Mouse (Mus musculus) forebrain, embryonic 11.5 days (tissue): ENCODE measurements at regions not wholly inside any gene's neighbourhood (a gene's known extent, or its start where the extent isn't known, plus 50 kb on each side); places are given as distances from the start of the nearest gene placed in this dataset.

Source experiments
- ATAC-seq: fragments of 200-750 bp; cut with Nextera tagmentation; replicated peaks from 2 replicates; pipeline ENCODE4 v1.8.0; 2017; ENCODE audit warnings: moderate TSS enrichment; ENCODE audit not compliant: low FRiP score
- DNase-seq: peaks from one replicate; pipeline ENCODE4 v3.0.0-alpha.2; 2017; ENCODE audit warnings: low spot score
- H3K27ac ChIP-seq: fragments of 300-500 bp; sonication (generic); 2 replicates; pipeline ENCODE4 v1.5.1; 2014; ENCODE audit warnings: low read depth, low read length
- H3K27me3 ChIP-seq: fragments of 300-500 bp; sonication (generic); 2 replicates; pipeline ENCODE4 v1.6.1; 2014; ENCODE audit warnings: mild to moderate bottlenecking, low read length, mixed read lengths; ENCODE audit not compliant: control insufficient read depth, insufficient read depth
- H3K36me3 ChIP-seq: fragments of 300-500 bp; sonication (generic); 2 replicates; pipeline ENCODE4 v1.6.1; 2014; ENCODE audit warnings: mild to moderate bottlenecking, low read length, moderate library complexity, mixed read lengths; ENCODE audit not compliant: control insufficient read depth, insufficient read depth
- H3K4me1 ChIP-seq: fragments of 300-500 bp; sonication (generic); replicated peaks from 2 replicates; pipeline ENCODE4 v1.6.1; 2014; ENCODE audit warnings: low read length, mixed read lengths; ENCODE audit not compliant: control insufficient read depth, insufficient read depth
- H3K4me2 ChIP-seq: fragments of 300-500 bp; sonication (generic); 2 replicates; pipeline ENCODE4 v1.6.1; 2014; ENCODE audit warnings: low read depth, mild to moderate bottlenecking, low read length, moderate library complexity, mixed read lengths; ENCODE audit not compliant: severe bottlenecking
- H3K4me3 ChIP-seq: fragments of 300-500 bp; sonication (generic); 2 replicates; pipeline ENCODE4 v1.5.1; 2014; ENCODE audit warnings: low read depth, low read length
- H3K9ac ChIP-seq: fragments of 300-500 bp; sonication (generic); 2 replicates; pipeline ENCODE4 v1.6.1; 2014; ENCODE audit warnings: low read length
- H3K9me3 ChIP-seq: fragments of 300-500 bp; sonication (generic); 2 replicates; pipeline ENCODE4 v1.6.1; 2016; ENCODE audit warnings: low read length, mixed read lengths; ENCODE audit not compliant: control insufficient read depth
- WGBS: fragments of 180-500 bp; shearing (Covaris S2); extraction: QIAGEN DNeasy Blood & Tissue Kit; methylation state at CpG from one replicate; pipeline ENCODE4 v1.1.7; 2014; 5-methylcytosine and 5-hydroxymethylcytosine counted together

- H3K9ac ChIP-seq: no peak overlapping the region
- no peak overlapping the region for H3K4me3 ChIP-seq
- no peak overlapping the region for H3K4me2 ChIP-seq
- 51% methylated on average over 3 of the region's 3 CpGs for WGBS
- H3K27me3 ChIP-seq: no peaks in the 10 kb centered on the region
- H3K27ac ChIP-seq: no peak overlapping the region
- H3K4me1 ChIP-seq: 0 out of 2 replicates have a peak, but pooled peaks cover 3% of the 10 kb centered on the region
- H3K9me3 ChIP-seq: no peaks in the 10 kb centered on the region
- ATAC-seq (peak; percentile 21; the same call in 1 of the 2 replicates), DNase-seq (no peak)
- H3K36me3 ChIP-seq: no peaks in the 10 kb centered on the region
Measured at GRCm38 (mm10) chr3:147064443-147064868, 212.3 kb downstream of the Ttll7 start.

DNA sequence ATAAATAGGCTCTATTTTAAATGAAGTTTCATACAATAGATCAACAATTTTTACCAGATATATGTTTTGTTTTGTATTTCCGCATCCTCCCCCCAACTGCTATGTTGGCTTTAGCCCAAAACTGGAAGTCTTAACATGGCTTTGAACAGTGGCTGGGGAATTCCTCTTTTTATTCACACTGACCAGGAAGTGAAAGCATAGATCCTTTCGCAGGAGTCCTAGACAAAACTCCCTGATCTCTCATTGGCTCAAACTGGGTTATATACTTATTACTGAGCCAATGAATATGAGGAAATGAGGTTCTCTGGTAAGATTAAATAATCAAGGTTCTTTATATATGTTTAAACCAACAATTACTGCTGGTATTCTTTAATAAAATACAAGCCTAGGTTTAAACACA is 218.8 kb downstream of the Ttll7 start:
- H3K27me3 ChIP-seq: no peaks in the 10 kb centered on the region
- no peak overlapping the region for H3K27ac ChIP-seq
- no peaks in the 10 kb centered on the region for H3K36me3 ChIP-seq
- H3K9me3 ChIP-seq: no peaks in the 10 kb centered on the region
- H3K4me2 ChIP-seq: no peak overlapping the region
- no peak overlapping the region for H3K9ac ChIP-seq
- H3K4me1 ChIP-seq: no peaks in the 10 kb centered on the region
- WGBS: 94% methylated on average over 2 of the region's 2 CpGs
- no peak overlapping the region for H3K4me3 ChIP-seq
- DNase-seq: no peak
- no peak for ATAC-seq

- WGBS: 53% methylated on average over 3 of the region's 3 CpGs
- Histone ChIP-seq H3K27ac (no peak overlapping the region), H3K9me3 (no peaks in the 10 kb centered on the region), H3K4me2 (no peak overlapping the region), H3K27me3 (no peaks in the 10 kb centered on the region), H3K4me3 (no peak overlapping the region), H3K9ac (no peak overlapping the region), H3K4me1 (peaks cover 3% of the 10 kb centered on the region; the same call in 1 of the 2 replicates), H3K36me3 (no peaks in the 10 kb centered on the region)
- ATAC-seq: peak; percentile 47; the same call in 1 of the 2 replicates
- DNase-seq: no peak
Measured at GRCm38 (mm10) chr3:147080197-147080596, 228.0 kb downstream of the Ttll7 start.

GRCm38 (mm10) chr3:147080768-147081448 is 228.7 kb downstream of the Ttll7 start:
- H3K4me1 ChIP-seq: peaks cover 3% of the 10 kb centered on the region; the same call in 1 of the 2 replicates
- H3K27me3 ChIP-seq: no peaks in the 10 kb centered on the region
- no peak overlapping the region for H3K9ac ChIP-seq
- ATAC-seq: no peak
- H3K4me3 ChIP-seq: no peak overlapping the region
- H3K27ac ChIP-seq: no peak overlapping the region
- H3K4me2 ChIP-seq: no peak overlapping the region
- WGBS: 59% methylated on average over 4 of the region's 4 CpGs
- no peaks in the 10 kb centered on the region for H3K9me3 ChIP-seq
- no peaks in the 10 kb centered on the region for H3K36me3 ChIP-seq
- DNase-seq: no peak

- H3K4me1 ChIP-seq: peaks cover 3% of the 10 kb centered on the region; the same call in 1 of the 2 replicates
- H3K9ac ChIP-seq: no peak overlapping the region
- no peaks in the 10 kb centered on the region for H3K9me3 ChIP-seq
- ATAC-seq: no peak
- H3K36me3 ChIP-seq: no peaks in the 10 kb centered on the region
- H3K4me3 ChIP-seq: no peak overlapping the region
- no peak overlapping the region for H3K27ac ChIP-seq
- 60% methylated on average over 9 of the region's 9 CpGs for WGBS
- no peak for DNase-seq
- no peaks in the 10 kb centered on the region for H3K27me3 ChIP-seq
- no peak overlapping the region for H3K4me2 ChIP-seq
Measured at GRCm38 (mm10) chr3:147081763-147082162, 229.6 kb downstream of the Ttll7 start.

DNA sequence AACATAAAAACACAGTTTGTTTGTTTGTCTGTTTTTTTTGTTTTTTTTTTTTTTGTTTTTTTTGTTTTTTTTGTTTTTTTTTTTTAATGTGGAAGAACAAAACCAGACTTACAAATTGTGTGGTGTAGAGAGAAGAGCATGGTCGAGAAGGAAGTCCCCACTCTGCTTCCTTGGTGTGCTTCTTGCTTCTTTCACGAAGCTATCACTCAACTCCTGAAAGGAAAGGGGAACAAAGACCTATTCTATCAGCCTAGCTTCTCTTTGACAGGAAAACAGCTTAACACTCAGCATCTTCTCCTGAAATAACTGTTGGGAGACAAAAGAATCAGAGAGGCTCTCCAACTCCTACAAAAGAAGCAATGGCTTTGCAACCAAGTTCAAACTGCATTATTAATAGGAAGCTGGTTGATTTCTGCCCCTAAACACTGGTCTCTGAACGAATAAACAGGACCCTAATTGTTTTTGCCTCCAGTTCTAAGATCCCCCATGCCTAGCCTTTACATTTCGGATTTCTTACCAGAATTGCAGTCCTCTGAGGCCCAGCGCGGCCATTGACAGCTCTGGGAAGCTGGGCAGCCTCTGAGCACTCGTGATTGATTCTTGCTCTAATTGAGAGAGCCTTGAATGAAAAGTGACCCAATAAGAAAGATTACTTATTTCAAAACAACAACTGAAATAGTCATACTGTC is 230.2 kb downstream of the Ttll7 start:
- Histone ChIP-seq H3K27me3 (no peaks in the 10 kb centered on the region), H3K9me3 (no peaks in the 10 kb centered on the region), H3K36me3 (no peaks in the 10 kb centered on the region), H3K9ac (no peak overlapping the region), H3K4me1 (peaks cover 3% of the 10 kb centered on the region; the same call in 1 of the 2 replicates), H3K4me3 (no peak overlapping the region), H3K4me2 (no peak overlapping the region), H3K27ac (peak overlapping the region; percentile 2; the same call in 1 of the 2 replicates)
- ATAC-seq: peak; percentile 61
- DNase-seq: no peak
- WGBS: 10% methylated on average over 7 of the region's 7 CpGs

GRCm38 (mm10) chr3:147083374-147083773 is 231.2 kb downstream of the Ttll7 start:
- H3K9ac ChIP-seq: no peak overlapping the region
- H3K36me3 ChIP-seq: no peaks in the 10 kb centered on the region
- no peak overlapping the region for H3K4me3 ChIP-seq
- H3K4me2 ChIP-seq: peak overlapping the region; percentile 18; the same call in 1 of the 2 replicates
- DNase-seq (no peak), ATAC-seq (no peak)
- no peaks in the 10 kb centered on the region for H3K9me3 ChIP-seq
- WGBS: 27% methylated on average over 11 of the region's 11 CpGs
- no peaks in the 10 kb centered on the region for H3K27me3 ChIP-seq
- peak overlapping the region; percentile 21; the same call in 1 of the 2 replicates for H3K27ac ChIP-seq
- peaks cover 3% of the 10 kb centered on the region; the same call in 1 of the 2 replicates for H3K4me1 ChIP-seq

- Histone ChIP-seq H3K9me3 (no peaks in the 10 kb centered on the region), H3K9ac (no peak overlapping the region), H3K27me3 (no peaks in the 10 kb centered on the region), H3K4me1 (peaks cover 3% of the 10 kb centered on the region; the same call in 1 of the 2 replicates), H3K4me2 (no peak overlapping the region), H3K4me3 (no peak overlapping the region), H3K27ac (no peak overlapping the region), H3K36me3 (no peaks in the 10 kb centered on the region)
- no peak for ATAC-seq
- no peak for DNase-seq
- WGBS: 45% methylated on average over 4 of the region's 4 CpGs
Measured at GRCm38 (mm10) chr3:147083823-147084222, 231.7 kb downstream of the Ttll7 start.
